Mouse (Mus musculus) kidney, postnatal 4 days (tissue): ENCODE results near the gene Cfap97d1.
A peak's percentile ranks its signal among the peaks of the same experiment; 100 is the strongest.

Experiments
- DNase-seq, 2 experiments: peaks; one replicate each; pipeline ENCODE4 v3.0.0; 2021; ENCODE audit warnings: mixed read lengths in 2 of 2

The Cfap97d1 gene

DNA sequence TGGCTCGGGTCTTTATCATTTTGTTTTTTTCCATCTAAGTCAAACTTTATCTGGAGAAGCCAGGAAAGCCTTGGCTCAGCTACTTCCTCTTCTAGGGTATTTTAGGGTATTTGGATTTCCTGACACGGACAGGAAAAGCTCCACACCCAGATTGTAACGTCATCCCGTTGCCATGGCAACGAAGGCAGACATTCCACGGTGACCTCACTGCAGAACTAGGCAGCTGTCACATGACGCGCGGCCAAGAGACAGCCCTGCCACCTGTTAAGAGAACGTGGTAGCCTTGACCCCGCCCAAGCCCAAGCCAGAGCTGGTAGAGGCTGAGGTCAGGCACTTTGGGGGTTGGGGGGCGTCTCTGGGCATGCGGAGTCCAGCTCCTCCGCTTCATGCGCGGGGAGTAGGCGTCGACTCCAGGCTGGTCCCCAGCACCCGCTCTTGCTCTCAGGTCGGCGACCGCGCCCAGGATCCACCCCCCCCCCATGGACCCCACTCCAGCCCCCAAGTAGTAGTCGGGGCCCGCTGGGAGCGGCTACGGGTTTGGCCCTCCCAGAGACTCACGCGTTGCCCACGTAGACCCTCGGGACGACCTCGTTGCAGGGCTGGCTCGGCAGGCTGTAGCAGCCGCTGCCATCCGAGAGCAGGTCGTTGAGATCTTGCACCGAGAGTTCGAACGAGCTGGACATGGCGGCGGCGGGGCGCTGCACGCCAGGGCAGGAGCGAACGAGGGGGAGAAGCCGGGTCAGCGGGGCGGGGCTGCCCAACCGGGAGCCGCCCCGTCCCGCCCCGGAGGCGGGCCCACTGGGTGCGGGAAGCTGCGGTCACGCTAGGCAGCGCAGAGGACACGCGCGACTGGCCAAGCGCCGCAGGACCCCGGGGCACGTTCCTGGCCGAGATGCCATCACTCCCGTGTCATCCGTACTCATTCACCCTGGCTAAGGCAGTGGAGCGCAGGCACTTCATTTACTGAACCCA is at the start of gene Cfap97d1:
Gene Cfap97d1, plus strand, starts transcription at position 226 of the 972 bp plus-strand sequence.
- DNase-seq, result peak; percentile 93 to 96

DNA sequence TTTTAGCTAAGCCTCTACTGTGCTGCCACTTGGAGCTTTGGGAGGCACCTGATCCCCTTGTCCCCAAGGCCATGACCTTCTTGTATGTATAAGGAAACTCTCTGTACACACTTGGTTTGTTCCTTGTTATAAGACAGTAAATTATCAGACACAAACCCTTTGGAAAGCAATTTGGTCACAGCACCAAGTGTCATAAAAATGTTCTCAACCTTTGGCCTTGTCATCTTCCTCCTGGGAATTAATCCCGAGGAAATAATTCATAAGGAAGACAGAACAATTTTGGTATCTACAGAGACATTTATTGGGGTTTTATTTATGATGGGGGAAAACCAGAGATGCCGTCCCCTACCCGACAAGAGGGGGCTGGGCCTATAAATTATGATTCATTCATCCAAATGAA is 48.3 kb upstream of the Cfap97d1 start:
- DNase-seq, result no peak

DNA sequence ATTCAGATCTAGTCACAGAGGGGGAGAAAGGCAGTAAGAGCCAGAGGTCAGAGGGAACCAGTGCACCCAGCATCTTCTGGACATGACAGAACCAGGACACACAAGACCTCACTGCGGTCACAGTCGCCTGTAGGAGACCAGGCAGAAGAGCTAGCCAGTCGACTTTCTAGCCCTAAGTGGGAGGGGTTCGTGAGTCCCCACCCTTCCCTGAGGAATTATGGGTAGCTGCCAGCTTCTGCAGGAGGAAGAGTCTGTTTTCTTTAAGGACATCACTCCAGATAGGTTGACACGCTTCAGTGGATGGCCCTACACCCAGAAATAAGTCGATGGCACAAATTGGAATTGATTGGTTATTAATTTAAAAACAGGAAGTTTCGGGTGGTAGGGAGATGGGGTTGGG is 47.7 kb upstream of the Cfap97d1 start:
- DNase-seq, result no peak

DNA sequence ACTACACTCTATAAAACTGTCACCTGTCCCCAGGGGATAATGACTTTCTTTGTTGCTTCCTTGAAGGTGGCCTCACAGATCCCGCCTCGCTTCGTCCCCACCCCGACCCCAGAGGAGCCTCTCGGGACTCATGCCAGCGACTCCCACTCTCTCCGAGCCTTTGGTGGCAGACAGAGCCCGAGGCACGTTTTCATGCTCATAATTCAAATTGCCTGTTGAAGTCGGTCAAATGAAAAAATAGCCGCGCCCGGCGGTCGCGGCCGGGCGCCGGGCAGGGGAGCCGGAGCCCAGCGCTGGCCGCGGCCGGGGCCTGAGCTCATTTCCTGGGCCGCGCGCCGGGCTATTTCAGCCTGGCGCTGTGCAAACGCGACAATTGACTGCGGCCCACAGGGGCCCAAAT is 47.0 kb upstream of the Cfap97d1 start:
- DNase-seq, result peak; percentile 55 to 68

DNA sequence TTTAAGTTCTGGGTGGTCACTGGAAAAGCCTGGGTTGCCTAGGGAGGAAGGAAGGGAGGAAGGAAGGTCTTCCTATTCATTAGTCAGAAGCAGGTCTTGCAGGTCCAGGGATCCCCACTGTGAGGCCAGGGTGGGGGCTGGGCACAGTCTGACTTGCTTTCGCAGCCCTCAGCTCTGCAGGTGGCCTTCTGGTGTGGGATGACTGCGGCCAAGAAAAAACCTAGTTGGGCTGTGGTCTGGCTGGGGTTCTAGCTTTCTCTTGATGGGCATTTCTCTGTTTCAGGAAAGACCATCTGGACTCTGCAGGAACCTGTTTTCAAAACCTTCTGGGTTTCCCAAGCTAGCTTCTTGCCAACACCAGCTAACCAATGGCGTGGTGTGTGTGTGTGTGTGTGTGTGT is 41.0 kb upstream of the Cfap97d1 start:
- DNase-seq, result peak; percentile 27 to 40

DNA sequence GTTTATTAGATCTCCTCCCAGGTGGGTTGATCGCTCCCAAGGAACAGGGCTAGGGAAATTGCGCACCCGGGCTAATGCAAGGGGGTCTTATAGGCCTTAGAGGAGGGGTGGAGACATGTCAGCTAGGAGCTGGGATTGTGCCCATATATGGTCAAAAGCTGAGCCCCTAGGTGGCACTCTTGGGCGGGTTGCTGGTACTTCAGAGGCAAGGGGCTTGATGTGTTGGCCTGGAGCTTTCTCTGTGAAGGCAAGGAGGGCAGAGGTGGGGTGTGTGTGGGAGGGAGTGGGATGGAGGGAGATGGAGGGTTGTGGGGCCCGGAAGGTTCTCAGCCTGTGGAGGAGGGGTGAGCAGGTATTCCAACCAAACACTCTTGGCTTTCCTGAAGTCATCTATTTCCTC is 37.6 kb upstream of the Cfap97d1 start:
- peak; percentile 29 to 36 for DNase-seq

DNA sequence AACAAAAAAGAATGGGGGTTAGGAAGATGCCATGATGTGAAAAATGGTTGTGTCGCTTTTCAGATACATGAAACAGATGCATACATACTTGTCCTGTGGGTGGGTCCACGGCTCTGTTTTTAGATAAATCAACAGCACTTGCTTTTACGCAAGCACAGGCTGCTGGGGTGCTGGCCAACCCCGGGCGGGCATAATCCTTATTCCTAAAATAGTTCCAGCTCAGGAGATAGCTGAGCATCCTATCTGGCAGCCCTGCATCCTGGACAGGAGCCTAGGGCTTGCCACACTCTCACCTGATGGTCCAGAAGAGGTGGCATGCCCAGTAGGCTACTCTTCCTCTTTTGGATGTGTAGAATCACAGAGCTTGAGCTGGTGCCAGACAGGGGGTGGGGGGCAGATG is 34.1 kb upstream of the Cfap97d1 start:
- no peak for DNase-seq

DNA sequence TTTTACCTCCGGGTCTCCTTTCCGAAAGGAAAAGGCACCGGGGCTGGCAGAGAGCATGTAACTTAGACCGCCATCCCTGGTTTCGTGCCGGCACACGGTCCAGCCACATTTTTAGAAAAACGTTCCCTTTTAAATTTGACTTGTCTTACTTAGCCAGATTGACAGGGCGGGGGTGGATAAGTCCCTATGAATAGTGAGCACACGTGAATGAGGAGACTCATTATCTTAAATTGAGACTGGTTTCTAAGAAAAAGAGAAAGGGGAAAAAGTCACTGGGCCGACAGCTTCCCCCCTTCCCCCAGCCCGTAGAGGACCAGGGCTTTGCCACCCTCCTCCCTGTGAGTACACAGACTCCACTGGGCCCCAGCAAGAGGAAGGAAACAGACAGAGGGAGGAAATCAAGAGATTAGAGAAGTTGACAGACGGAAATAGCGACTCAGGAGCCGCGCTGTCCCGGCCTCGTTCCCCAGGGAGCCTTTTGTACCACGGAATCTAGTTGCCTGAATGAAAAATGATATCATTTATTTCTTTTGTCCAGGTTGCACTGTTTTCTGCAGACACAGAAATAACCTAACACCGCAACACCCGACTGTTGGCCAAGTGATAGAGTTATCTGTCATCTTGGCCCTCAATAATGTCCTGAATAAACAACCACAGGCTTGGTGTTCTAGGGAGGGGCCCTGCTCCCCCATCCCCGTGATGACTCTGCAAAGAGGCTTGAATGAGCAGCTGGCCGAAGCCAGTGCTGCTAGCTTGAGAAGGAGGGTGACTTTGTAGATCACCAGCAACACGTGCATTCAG is 31.3 kb upstream of the Cfap97d1 start:
- peak; percentile 75 to 80 for DNase-seq

DNA sequence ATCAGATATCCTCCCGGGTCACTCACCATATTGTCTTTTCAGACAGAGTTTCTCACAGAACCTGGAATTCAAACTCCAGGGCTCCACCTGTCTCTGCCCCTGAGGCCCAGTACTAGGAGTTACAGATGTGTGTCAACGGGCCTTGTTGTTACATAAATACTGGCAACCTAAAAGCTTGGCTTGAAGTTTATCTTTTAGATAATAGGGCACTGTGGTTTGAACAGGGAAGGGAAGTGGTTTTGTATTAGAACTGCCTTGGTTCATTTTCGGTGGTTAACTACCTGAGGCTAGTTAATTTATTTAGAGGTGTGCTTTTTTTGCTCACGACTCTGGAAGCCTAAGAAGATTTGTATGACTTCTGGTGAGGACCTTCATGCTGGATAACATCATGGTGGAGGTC is 30.6 kb upstream of the Cfap97d1 start:
- DNase-seq, result no peak

DNA sequence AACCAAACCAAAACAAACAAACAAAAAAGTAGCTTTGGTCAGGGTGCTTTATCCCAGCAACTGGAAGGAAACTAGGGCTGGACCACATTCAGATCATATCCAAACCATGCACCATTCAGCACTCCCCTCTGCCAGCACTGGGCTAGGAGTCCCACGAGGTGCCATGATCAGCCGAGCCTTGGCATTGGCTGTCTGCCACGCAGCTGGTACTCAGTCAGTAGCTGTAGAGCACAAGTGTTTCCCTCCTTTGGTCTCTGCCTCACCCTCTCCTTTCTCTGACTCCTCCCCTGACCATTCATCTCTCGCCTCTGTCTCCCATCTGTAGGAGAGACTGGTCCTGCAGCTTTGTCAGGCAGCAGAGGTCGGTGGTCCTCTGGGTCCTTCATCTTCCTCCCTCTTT is 26.6 kb upstream of the Cfap97d1 start:
- no peak for DNase-seq

DNA sequence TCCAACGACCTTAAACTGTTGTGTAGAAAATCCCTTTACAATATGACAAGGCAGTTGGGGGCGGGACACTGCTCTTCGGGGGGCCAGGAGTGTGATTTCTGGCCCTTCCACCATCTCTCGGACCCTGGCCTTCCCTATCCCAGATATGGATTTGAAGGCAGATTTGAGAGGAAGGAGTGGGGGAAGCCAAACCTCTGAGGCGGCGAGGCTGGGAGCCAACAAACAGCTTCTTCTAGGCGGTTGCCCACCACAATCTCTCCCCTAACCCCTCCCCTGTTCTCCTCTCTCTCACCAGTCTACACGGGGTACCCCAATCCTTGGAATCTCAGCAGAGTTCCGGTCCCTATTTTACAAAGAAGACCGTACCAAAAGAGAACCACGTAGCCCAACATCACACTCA is 21.0 kb upstream of the Cfap97d1 start:
- peak in 1 of 2 experiments; percentile 27 for DNase-seq

DNA sequence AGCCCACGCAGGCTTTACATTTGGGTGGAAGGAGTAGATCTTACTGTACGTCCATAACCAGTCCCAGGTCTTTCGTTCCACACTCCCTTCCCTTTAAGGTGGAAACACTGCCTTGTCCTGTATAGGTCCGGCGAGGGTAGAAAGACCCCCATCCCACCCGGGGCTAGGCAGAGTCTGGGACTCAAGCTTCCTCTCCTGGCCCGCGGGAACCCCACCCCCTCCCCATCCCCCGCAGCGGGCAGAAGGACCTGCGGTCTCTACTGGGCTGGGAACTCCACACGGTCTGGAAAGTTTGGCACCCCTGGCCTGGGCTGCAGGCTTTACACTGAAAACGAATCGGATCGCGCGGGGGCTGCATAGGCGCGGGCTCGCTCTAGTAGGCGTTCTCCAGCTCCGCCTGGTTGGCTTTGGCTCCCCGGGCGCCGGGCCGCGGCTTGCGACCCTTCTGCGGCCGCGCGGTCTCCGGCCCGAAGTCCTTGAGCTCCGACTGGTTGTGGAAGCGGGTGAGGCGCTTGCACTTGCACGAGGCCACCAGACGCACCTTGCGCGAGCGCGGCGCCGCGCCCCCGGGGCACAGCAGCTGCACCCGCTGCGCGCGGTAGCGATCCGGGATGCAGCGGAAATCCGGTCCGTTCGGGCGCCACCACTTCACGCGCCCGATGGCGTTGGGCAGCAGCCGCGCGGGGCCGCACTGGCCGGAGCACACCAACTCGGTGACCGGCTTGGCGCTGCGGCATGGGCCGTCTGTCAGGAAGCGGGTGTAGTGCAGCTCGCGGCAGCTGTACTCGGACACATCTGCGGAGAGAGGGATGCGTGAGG is 20.4 kb upstream of the Cfap97d1 start:
- peak; percentile 64 to 74 for DNase-seq

DNA sequence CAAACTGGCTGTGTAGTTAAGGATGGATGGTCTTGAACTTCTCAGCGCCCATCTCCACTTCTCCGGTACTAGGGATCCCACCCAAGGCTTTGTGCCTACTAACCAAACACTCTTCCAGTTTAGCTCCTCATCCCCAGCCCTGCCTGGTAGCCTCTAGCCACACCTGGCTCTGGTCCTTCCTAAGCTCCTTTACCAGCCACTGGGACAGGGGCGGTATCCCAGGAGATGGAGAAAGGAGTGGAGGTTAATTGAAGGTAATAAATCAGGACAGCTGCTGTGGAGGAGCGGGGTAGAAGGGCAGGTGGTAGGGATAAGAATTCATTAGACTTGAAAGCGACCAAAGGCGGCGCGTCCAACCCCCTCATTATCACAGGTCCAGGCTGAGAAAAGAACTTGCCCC is 19.4 kb upstream of the Cfap97d1 start:
- DNase-seq, result peak in 1 of 2 experiments; percentile 39

DNA sequence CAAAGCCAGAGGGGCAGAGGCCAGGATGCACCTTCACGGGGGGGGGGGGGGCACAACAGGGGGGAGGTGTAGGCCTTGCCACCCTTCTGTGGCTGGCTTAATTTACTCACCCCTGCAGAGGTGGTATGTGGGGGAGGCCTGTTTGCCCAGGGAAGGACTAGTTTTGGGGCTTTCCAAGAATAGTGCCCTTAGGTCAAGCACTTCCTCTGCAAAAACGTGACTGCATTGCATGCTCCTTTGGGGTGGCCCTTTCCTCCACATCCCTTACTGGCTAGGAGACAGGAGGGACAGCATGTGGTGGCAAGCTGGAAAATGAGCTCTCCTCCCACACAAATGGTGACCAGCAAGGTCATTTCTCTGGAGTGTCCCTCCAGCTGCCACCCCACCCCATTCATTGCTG is 18.5 kb upstream of the Cfap97d1 start:
- peak in 1 of 2 experiments; percentile 31 for DNase-seq

DNA sequence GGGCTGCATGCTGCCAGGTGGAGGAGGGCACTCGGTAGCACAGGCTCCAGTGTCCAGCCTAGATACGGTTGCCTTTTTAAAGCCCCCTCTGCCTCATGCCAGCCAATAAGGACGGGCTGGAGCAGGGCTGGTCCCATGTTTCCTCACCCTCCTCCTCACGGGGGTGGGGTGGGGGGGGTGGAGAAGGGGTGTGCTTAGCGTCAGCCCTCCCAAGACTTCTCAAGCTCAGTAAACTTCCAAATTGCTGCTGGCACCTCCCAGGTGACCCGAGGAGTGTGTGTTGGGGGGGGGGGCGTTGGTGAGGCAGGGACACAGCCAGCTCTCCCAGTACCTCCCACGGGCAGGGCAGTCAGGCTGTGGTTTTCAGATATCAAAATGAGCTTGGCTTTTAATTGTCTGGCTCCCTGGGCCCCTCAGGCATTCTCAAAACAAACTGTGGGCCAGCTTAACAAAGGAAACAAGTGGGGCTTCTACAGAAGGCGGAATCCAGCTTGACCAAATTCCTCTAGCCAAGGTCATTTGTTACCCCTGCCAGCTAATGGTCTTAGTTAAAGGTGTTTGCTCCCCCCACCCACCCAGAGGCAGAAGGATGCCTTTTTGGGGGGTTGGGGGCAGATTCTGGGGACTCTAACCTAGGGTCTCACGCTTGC is 17.0 kb upstream of the Cfap97d1 start, which contains the start of gene Sost:
Gene Sost, minus strand, starts transcription at position 51 of the 650 bp plus-strand sequence.
- peak in 1 of 2 experiments; percentile 47 for DNase-seq

DNA sequence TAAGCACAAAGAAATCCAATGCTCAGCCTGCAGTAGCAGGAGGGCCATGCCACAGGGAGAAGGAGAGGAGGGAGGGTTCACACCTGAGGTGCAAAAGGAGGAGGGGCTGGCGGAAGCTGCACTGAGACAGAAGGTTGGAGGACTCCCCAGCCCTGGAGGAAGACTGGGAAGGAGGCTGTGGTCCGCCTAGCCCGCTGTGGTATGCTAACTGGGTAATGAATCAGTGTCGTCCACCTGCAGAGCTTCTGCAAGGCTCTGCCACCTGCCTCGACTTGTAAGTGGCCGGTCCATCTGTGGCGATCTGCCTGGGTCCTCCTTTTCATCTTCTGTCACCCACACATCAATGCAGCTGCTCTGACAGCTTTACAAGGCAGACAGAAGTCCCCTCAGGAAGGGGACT is 15.8 kb upstream of the Cfap97d1 start:
- no peak for DNase-seq

DNA sequence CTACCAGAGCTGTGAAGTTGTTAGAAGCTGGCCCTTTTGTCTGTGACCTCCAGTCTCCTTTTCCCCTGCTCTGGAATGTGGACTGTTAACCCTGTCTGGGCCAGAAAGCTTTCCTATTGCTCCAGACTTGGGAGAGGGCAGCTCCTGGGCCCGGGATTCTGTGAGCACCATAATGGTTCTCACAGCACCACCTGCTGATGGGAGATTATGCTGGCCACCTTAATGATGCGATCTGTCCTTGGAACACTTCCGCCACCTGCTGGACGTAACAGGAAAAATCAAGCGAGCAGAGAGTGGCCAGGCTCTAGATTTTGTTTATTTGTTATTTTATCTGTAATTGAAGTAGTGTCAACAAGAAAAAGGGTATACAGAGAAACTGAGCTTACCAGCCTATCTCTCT is 15.3 kb upstream of the Cfap97d1 start:
- DNase-seq, result peak; percentile 89 to 93

DNA sequence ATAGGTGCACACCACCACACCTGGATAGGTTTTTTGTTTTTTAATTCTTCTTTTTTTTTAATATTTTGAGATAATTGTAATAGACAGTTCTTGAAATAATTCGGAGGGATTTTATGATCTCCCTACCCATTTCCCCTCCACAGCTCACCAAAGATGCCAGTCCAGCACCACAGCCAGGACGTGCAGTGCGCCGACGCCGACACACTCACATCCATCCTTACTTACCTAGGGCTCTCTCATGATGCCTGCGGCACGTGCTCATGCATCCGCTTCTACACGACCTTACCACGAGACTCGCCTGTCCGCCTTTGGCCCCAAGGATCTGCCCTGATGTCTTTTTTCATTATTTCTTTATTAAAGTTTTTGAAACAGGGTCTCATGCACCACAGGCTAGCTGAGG is 14.2 kb upstream of the Cfap97d1 start:
- peak in 1 of 2 experiments; percentile 4 for DNase-seq

DNA sequence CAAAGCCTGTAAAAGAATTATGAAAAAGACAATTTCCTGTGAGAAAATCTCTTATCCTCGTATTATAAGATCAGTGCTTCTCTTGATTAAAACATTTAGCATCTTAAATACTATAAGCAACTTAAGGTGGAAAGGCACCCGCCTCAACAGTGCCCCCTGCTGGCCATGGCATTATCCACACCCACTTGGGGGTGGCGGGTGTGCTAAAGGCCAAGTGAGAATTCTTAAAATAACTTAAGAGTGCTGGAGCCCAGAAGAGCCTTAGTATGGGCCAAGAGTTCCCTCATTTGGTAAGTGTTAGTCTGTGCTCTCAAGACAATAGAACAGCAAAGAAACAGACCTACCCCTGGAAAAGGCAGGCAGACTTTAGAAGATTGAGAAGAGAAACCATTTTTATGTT is 12.7 kb upstream of the Cfap97d1 start:
- peak; percentile 59 to 62 for DNase-seq

DNA sequence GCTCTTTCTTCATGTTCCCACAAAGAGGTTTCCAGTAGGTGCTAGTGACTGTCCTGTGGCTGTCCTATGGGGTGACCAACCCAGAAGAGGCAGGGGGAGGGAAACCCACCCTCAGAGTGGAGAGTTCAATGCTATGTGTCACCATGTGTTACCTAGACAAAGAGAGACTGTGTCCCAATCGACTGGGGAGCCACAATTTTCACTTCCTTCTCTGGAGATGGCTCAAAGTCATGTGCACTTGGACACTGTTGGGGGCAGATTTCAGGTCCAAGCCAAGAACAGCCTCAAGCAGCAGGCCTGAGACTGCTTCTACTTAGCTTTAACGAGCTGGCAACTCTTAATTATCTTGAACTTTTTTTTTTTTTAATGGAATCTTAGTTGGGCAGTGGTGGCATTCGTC is 12.0 kb upstream of the Cfap97d1 start:
- DNase-seq, result no peak

DNA sequence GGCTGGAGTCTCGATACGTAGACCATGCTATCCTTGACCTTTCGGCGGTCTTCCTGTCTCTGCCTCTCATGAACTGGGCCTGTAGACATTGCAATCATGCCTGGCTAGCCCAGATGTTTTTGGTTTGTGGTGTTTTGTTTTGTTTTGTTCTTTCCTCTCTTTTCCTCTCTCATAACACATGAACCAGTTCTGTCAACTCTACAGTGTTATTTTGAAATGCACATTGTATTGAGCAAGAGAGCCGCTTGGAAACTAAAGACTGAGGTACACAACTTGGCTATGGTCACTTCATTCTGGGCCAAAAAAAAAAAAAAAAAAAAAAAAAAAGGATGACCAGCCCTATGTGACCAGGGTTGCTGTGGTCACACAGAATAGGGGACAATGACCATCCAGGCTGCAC is 11.4 kb upstream of the Cfap97d1 start:
- no peak for DNase-seq

DNA sequence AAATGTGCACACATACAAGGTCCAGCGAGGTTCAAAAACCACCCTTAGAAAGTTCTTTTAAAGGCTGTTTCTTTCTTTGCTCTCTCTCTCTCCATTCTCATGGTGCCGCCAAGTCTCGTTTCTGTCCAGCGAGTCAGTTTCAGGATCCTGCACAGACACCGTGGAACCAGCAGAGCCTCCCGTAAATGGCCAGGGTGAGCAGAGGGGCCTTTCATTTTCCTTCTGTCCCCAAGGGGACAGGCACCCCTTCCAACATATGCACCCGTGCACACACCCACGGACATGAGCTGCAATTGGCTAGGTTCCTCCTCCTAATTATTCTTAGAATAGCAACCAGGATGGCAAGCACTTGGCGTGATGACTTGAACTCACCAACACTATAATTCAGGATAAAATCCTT is 10.6 kb upstream of the Cfap97d1 start:
- no peak for DNase-seq
